Mouse (Mus musculus) limb, embryonic 11.5 days (tissue): Measurements from ENCODE around the gene Cdk19. TPM values are rescaled to one million over a fixed set of nuclear protein-coding genes. Genes with fewer than 3 reads are reported as not detected.

Experiments used
- polyA plus RNA-seq: library from polyadenylated mRNA; unstranded; fragments of >200 nt; fragmentation: Nextera tagmentation; extraction: Ambion mirVana; gene quantifications from 2 replicates; pipeline ENCODE4 v1.2.1, GENCODE M21; 2014

The Cdk19 gene
- polyA plus RNA-seq, 1 experiment from 2014 or later = 11.4 TPM

Other genes with a start within 250 kb of the Cdk19 start
- gene Slc16a10, start 197.3 kb upstream of the Cdk19 start, polyA plus RNA-seq = 11.0 and 11.2 TPM in 2 replicates
- 74.8 and 76.4 TPM in 2 replicates for gene Rpf2, start 92.5 kb upstream of the Cdk19 start, polyA plus RNA-seq
- gene Gtf3c6, start 81.5 kb upstream of the Cdk19 start, polyA plus RNA-seq = 184 TPM in 2 replicates
- gene Amd1, start 37.4 kb upstream of the Cdk19 start, polyA plus RNA-seq = 109 and 110 TPM in 2 replicates
- not detected in 2 replicates for gene Slc22a16, start 230.8 kb downstream of the Cdk19 start, polyA plus RNA-seq